Mouse (Mus musculus): Measurements from ENCODE around the gene Ephb3. TPM values are rescaled to one million over a fixed set of nuclear protein-coding genes. Genes with fewer than 3 reads are reported as not detected.
A peak's percentile ranks its signal among the peaks of the same experiment; 100 is the strongest.

Gene Ephb3
- polyA plus RNA-seq, 1 experiment, result 4.8 TPM

- DNase-seq, result no peak
- Histone ChIP-seq H3K27ac (ENCODE audit: insufficient read depth, low read length) (no peak overlapping the region), H3K4me1 (ENCODE audit: control insufficient read depth, insufficient read depth, low read length) (no peaks in the 10 kb centered on the region), H3K27me3 (ENCODE audit: control insufficient read depth, insufficient read depth, low read length) (no peaks in the 10 kb centered on the region), H3K4me3 (replicated peaks; ENCODE audit: insufficient read depth, low read depth, low read length) (no peak overlapping the region)
- 64% methylated on average over 5 of the region's 5 CpGs for WGBS
- TF ChIP-seq CTCF (IDR thresholded peaks at IDR 0.05; ENCODE audit: borderline replicate concordance, insufficient read depth, low read depth, low read length) (no peak), POLR2A (IDR thresholded peaks at IDR 0.05; ENCODE audit: borderline replicate concordance, insufficient read depth, low read length) (no peak)
Measured at GRCm38 (mm10) chr16:21210204-21210603, 5.6 kb downstream of the Ephb3 start.

- WGBS, result 5% methylated on average over 25 of the region's 25 CpGs
- DNase-seq, result peak; percentile 67 to 74
- TF ChIP-seq POLR2A (IDR thresholded peaks at IDR 0.05; ENCODE audit: borderline replicate concordance, insufficient read depth, low read length) (no peak), CTCF (IDR thresholded peaks at IDR 0.05; ENCODE audit: borderline replicate concordance, insufficient read depth, low read depth, low read length) (no peak)
Measured at GRCm38 (mm10) chr16:21210667-21211338, 6.2 kb downstream of the Ephb3 start.

GRCm38 (mm10) chr16:21211501-21211900 lies 6.9 kb downstream of the Ephb3 start:
- peaks cover 5% of the 10 kb centered on the region; the same call in 1 of the 2 replicates for H3K4me1 ChIP-seq (ENCODE audit: control insufficient read depth, insufficient read depth, low read length)
- H3K27ac ChIP-seq (ENCODE audit: insufficient read depth, low read length), result no peak overlapping the region
- H3K4me3 ChIP-seq (replicated peaks; ENCODE audit: insufficient read depth, low read depth, low read length), result peak overlapping the region; percentile 51
- DNase-seq, result no peak
- 66% methylated on average over 4 of the region's 4 CpGs for WGBS
- no peaks in the 10 kb centered on the region for H3K27me3 ChIP-seq (ENCODE audit: control insufficient read depth, insufficient read depth, low read length)
- TF ChIP-seq POLR2A (IDR thresholded peaks at IDR 0.05; ENCODE audit: borderline replicate concordance, insufficient read depth, low read length) (no peak), CTCF (IDR thresholded peaks at IDR 0.05; ENCODE audit: borderline replicate concordance, insufficient read depth, low read depth, low read length) (no peak)

More at GRCm38 (mm10) chr16:21210667-21211338, 6.2 kb downstream of the Ephb3 start:
- H3K4me1 ChIP-seq (ENCODE audit: control insufficient read depth, insufficient read depth, low read length), result no peaks in the 10 kb centered on the region
- peak overlapping the region; percentile 51 for H3K4me3 ChIP-seq (replicated peaks; ENCODE audit: insufficient read depth, low read depth, low read length)
- H3K27me3 ChIP-seq (ENCODE audit: control insufficient read depth, insufficient read depth, low read length), result no peaks in the 10 kb centered on the region
- no peak overlapping the region for H3K27ac ChIP-seq (ENCODE audit: insufficient read depth, low read length)

- H3K4me3 ChIP-seq (replicated peaks; ENCODE audit: insufficient read depth, low read depth, low read length), result no peak overlapping the region
- TF ChIP-seq POLR2A (IDR thresholded peaks at IDR 0.05; ENCODE audit: borderline replicate concordance, insufficient read depth, low read length) (no peak), CTCF (IDR thresholded peaks at IDR 0.05; ENCODE audit: borderline replicate concordance, insufficient read depth, low read depth, low read length) (no peak)
- no peaks in the 10 kb centered on the region for H3K27me3 ChIP-seq (ENCODE audit: control insufficient read depth, insufficient read depth, low read length)
- H3K4me1 ChIP-seq (ENCODE audit: control insufficient read depth, insufficient read depth, low read length), result peaks cover 5% of the 10 kb centered on the region; the same call in 1 of the 2 replicates
- no peak for DNase-seq
- WGBS, result 83% methylated on average over 1 of the region's 1 CpGs
- H3K27ac ChIP-seq (ENCODE audit: insufficient read depth, low read length), result no peak overlapping the region
Measured at GRCm38 (mm10) chr16:21212369-21212768, 7.8 kb downstream of the Ephb3 start.

- Histone ChIP-seq H3K27ac (ENCODE audit: insufficient read depth, low read length) (no peak overlapping the region), H3K4me3 (replicated peaks; ENCODE audit: insufficient read depth, low read depth, low read length) (no peak overlapping the region), H3K4me1 (ENCODE audit: control insufficient read depth, insufficient read depth, low read length) (peaks cover 5% of the 10 kb centered on the region; the same call in 1 of the 2 replicates), H3K27me3 (ENCODE audit: control insufficient read depth, insufficient read depth, low read length) (no peaks in the 10 kb centered on the region)
- WGBS, result 98% methylated on average over 7 of the region's 7 CpGs
- no peak for DNase-seq
- TF ChIP-seq CTCF (IDR thresholded peaks at IDR 0.05; ENCODE audit: borderline replicate concordance, insufficient read depth, low read depth, low read length) (no peak), POLR2A (IDR thresholded peaks at IDR 0.05; ENCODE audit: borderline replicate concordance, insufficient read depth, low read length) (no peak)
Measured at GRCm38 (mm10) chr16:21213939-21214338, 9.4 kb downstream of the Ephb3 start.

- H3K4me3 ChIP-seq (replicated peaks; ENCODE audit: insufficient read depth, low read depth, low read length), result no peak overlapping the region
- WGBS, result 51% methylated on average over 17 of the region's 17 CpGs
- DNase-seq, result no peak
- TF ChIP-seq POLR2A (IDR thresholded peaks at IDR 0.05; ENCODE audit: borderline replicate concordance, insufficient read depth, low read length) (no peak), CTCF (IDR thresholded peaks at IDR 0.05; ENCODE audit: borderline replicate concordance, insufficient read depth, low read depth, low read length) (no peak)
- H3K27ac ChIP-seq (ENCODE audit: insufficient read depth, low read length), result no peak overlapping the region
- peaks cover 5% of the 10 kb centered on the region; the same call in 1 of the 2 replicates for H3K4me1 ChIP-seq (ENCODE audit: control insufficient read depth, insufficient read depth, low read length)
- no peaks in the 10 kb centered on the region for H3K27me3 ChIP-seq (ENCODE audit: control insufficient read depth, insufficient read depth, low read length)
Measured at GRCm38 (mm10) chr16:21214803-21215202, 10.2 kb downstream of the Ephb3 start.

- WGBS, result 39% methylated on average over 4 of the region's 4 CpGs
- H3K27ac ChIP-seq (ENCODE audit: insufficient read depth, low read length), result no peak overlapping the region
- DNase-seq, result peak in 1 of 2 experiments; percentile 23
- TF ChIP-seq POLR2A (IDR thresholded peaks at IDR 0.05; ENCODE audit: borderline replicate concordance, insufficient read depth, low read length) (no peak), CTCF (IDR thresholded peaks at IDR 0.05; ENCODE audit: borderline replicate concordance, insufficient read depth, low read depth, low read length) (no peak)
- H3K4me3 ChIP-seq (replicated peaks; ENCODE audit: insufficient read depth, low read depth, low read length), result no peak overlapping the region
- H3K27me3 ChIP-seq (ENCODE audit: control insufficient read depth, insufficient read depth, low read length), result no peaks in the 10 kb centered on the region
- H3K4me1 ChIP-seq (ENCODE audit: control insufficient read depth, insufficient read depth, low read length), result peaks cover 5% of the 10 kb centered on the region; the same call in 1 of the 2 replicates
Measured at GRCm38 (mm10) chr16:21216047-21216446, 11.5 kb downstream of the Ephb3 start.

GRCm38 (mm10) chr16:21217233-21217632 lies 12.7 kb downstream of the Ephb3 start:
- no peak overlapping the region for H3K27ac ChIP-seq (ENCODE audit: insufficient read depth, low read length)
- H3K4me1 ChIP-seq (ENCODE audit: control insufficient read depth, insufficient read depth, low read length), result peaks cover 5% of the 10 kb centered on the region; the same call in 1 of the 2 replicates
- no peak for DNase-seq
- TF ChIP-seq CTCF (IDR thresholded peaks at IDR 0.05; ENCODE audit: borderline replicate concordance, insufficient read depth, low read depth, low read length) (no peak), POLR2A (IDR thresholded peaks at IDR 0.05; ENCODE audit: borderline replicate concordance, insufficient read depth, low read length) (no peak)
- H3K27me3 ChIP-seq (ENCODE audit: control insufficient read depth, insufficient read depth, low read length), result no peaks in the 10 kb centered on the region
- H3K4me3 ChIP-seq (replicated peaks; ENCODE audit: insufficient read depth, low read depth, low read length), result no peak overlapping the region
- 84% methylated on average over 14 of the region's 14 CpGs for WGBS
